Mouse (Mus musculus) retina, adult 2 months (tissue): ENCODE measurements around the gene 9930021J03Rik.

Source experiments
- DNase-seq: peaks from one replicate; pipeline ENCODE4 v3.0.0-alpha.2; 2012; ENCODE audit warnings: low read depth, low spot score

9930021J03Rik gene

DNA sequence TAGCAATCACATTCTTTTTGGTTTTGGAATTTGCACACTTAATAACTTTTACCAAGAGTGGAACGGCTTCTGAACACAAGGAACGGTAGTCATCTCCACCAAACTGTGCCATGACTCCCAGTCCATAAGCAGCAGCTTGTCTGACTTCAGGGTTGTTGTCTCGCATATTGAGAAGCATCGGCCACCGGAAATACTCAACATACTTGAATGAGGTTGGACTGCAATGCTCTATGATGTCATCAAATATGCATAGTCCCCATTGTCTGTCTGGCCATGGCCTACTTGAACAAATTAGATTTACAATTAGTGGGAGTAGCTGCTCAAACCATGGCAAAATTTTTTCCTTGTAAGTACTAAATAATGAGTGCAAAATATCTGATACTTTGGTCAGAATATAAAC is 4.2 kb upstream of the 9930021J03Rik start:
- no peak for DNase-seq

DNA sequence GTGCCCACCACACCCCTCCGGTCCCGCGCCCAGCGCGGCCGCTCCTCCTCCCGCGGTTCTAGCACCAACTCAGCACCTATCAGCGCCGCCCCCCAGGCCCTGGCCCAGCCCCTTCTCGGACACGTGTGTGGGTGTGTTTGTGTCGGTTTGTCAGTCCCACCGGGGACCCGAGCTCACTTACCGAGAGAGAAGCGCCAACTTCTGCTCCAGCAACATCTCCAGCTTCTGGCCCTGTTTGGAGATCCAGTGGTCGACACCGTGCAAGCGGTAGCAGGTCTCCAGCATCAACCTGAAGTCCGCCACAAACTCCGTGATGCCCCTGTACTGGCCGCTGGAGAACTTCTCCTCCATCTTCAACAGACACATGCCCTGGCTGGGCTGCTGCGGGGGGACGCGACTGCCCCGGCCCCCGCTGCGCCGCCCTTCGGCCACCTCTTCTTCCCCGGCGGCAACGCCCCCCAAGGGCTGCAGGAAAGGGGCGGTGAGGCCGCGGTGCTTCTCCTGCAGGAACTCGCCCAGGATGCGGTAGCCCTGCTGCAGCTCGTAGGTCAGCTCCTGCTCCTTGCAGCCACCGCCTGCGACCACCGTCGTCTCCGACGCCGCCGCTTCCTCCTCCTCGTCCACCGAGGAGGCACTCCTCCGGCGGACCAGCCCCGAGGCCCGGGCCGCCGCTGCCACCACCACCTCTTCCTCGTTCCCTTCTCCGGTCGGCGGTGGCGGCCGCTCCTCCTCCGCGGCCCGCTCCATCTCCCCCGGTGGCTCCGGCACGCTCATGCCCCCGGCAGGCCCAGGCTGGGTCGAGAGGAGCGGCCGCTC is 480 bp downstream of the 9930021J03Rik start:
- no peak for DNase-seq

DNA sequence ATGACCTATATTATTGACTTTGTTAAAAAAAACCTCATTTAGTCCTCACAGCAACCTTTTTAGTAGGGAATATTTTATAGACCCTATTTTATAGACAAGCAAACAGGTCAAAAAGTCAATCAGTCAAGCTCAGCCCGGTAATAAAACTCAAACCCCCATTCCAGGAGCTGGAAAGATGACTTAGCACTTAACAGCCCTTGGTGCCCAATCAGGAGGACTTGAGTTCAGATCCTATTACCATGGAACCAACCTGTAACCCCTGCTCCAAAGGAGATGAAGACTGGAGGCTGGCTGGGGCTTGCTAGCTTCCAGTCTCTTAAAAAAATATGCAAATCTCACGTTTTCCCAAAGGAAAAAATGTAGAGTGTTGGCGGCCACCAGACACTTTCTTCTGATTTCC is 1.8 kb downstream of the 9930021J03Rik start:
- no peak for DNase-seq

DNA sequence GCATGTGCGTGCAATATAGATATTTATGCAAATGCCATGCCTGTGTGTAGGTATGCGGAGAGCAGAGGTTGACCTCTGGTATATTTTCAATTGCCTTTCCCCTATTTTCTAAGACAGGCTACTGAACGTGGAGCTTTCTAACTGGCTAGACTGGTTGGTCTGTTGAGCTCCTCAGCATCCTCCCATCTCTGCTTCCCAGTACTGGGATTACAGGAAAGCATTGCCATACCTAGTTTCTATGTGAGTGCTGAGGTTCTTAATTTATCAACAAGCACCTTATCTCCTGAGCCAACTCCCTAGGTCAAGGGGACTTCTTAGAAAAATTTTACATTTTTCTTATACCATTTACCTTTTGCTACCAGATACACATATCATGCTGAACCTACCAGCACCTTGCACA is 8.4 kb downstream of the 9930021J03Rik start:
- no peak for DNase-seq

DNA sequence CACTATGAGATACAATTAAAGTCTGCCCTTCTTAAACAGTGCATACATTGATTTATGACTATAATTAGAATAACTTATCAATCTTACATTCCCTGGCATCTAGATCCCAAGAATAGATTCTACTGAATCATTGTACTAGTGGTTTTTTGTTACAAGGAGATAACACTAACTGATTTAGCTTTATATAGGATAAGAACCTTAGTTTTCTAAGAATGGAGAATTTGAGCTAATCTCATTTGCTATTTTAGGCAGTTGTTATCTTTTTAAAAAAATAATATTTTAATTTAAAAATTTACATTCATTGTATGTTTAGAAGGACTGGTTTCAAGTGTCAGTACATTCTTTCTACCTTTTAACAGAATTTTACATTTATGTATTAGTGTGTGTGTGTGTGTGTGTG is 17.8 kb downstream of the 9930021J03Rik start:
- no peak for DNase-seq

DNA sequence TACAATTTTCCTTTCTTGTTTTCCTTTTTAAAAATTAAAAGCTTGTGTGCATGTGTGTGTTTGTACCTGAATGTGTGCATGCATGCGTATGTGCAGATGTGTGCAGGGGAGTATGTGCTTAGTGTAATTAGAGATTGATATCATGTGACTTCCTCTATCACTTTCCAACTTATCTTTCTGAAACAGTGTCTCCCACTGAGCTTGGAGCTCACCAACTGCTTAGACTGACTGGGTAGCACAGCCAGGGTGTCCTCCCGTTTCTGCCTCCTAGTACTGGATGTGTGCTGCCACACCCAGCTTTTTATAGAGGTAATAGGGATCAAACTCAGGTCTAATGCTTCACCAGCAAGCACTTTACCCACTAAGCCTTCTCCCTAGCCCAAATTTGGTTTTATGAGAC is 22.9 kb downstream of the 9930021J03Rik start:
- no peak for DNase-seq

DNA sequence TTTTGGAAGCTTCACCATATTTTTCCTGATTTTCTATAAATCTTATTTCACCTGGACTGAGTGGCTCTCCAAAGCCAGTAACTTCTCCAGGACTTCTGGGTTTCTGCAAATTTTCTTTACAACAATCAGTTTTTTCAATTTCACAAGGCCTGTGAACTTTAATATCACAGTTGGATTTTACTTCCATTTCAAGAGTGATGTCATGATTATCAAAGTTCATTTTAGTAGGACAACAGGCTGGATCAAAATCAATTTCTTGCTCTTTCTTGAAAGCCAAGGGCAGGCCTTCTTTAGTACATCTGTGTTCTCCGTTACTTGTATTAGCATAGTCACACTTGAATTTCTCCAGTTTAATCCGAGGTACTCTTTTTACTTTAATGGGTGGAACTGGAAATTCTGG is 51.9 kb downstream of the 9930021J03Rik start:
- no peak for DNase-seq

DNA sequence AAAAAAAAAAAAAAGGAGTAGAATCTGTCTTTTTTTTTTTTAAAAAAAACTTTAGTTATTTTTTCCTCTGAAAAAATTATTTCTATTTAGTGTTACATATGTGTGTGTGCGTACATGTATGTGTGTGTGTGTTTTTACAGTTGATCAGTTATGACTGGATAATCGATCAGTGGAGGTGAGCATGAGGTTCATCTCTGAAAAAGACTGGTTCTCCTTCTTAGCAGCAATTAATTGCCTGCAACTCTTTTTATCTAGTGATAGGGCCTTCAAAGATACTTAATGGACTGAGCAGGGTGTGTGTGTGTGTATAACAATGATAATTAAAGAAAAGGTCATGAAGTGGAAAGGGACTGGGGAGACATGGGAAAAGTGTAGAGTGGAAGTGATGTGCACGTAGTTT is 54.8 kb downstream of the 9930021J03Rik start:
- no peak for DNase-seq

DNA sequence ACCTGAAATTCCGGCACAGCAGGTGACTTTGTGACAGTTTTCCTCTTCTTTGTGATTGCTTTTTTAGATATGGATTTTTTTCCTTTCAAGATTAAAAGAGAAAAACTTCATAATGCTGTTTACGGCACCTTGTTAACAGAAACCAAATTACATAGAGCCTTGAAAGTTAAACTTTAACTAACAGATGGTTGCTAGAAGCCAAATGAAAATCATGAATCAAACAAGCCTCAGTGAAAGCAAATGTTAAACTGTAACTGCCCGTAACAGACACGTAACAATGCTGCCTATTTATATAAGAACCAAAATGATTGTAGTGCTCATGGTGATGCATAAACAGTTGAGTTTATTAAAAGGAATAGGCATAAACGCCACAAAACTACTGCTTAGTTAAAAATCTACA is 62.3 kb downstream of the 9930021J03Rik start:
- no peak for DNase-seq

DNA sequence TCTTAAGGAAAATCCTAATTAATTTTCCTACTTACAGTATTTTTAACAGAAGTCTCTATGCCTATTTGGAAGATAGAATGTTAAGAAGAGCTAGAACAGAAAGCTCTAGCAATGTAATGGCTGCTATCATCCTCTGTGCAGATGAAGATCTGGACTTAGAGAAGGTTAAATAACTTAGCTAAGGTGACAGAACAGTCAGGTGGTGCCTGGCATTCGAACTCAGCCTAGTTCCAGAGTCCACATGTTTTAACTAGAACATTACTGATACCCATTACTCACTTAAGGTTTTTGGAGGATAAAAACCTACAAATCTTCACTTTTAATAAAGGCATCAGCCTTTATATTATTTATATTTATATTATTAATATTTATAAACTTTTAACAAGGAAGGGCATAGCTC is 65.1 kb downstream of the 9930021J03Rik start:
- no peak for DNase-seq

DNA sequence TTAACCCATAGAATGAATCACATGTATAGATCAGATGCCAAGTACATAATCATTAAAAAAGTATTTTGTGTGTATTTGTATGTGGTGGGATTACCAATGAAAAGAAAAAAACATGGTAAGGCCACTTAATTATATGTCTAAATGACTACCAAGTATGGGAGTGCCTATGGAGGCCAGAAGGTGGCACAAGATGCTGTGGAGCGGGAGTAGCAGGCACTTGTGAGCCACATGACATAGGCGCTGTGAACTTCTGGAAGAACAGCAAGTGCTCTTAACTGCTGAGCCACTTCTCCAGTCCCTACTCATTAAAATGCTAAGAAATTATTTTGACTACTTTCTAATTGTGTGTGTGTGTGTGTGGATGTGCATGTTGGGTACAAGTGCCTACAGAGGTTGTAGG is 66.2 kb downstream of the 9930021J03Rik start:
- DNase-seq, result no peak

DNA sequence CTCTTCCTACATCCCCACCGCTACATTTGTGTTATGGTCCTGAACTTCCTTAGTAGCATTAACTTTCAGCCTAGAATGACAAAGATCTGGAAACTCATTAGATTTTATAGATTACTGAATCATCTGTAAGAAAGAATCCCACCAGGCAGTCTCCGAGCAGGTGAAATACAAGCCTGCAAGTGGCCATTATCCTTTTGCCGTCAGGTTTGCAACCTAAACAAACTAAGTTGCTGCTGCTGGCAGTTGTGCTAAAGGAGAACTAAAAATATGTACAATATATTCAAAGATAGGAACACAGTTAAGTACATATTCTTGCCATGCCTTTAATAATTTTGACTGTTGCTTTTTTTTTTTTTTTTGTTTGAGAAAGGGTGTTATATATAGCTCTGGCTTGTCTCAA is 70.4 kb downstream of the 9930021J03Rik start:
- DNase-seq, result no peak

DNA sequence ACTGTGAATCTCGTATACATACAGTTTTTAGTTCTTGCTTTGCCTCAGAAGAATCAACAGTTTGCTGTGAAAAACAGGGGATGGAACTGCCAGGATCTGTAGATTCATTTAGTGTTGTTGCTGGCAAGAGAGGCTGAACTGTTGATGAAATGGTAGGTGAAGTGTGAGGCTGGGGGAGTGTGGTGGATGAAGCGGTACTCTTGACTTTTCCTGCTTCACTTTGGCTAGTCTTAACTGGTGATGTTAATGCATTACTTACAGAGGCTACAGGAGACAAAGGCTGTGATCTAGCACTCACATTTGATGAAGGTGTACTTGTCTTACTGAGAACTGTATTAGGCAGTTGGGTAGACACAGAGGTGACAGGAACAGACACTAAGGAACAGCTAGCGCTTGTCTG is 87.3 kb downstream of the 9930021J03Rik start:
- DNase-seq, result no peak

DNA sequence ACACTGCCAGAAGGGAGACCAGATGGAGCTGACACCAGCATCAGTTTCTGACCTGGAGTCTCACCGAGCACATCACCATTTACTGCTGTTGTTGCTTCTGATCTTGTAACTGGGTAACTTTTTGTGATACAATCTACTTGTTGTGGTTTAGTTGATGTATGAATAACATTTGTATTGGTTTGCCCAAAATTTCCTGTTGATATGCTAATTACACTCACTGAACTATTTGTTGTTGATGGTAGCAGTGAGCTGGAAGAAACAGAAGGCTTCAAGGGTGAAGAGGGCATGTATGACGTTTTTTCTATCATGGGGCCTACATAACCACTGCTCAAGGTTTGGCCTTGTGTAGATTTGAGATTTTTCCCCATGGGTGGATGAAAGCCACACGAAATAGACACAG is 87.9 kb downstream of the 9930021J03Rik start:
- DNase-seq, result no peak

DNA sequence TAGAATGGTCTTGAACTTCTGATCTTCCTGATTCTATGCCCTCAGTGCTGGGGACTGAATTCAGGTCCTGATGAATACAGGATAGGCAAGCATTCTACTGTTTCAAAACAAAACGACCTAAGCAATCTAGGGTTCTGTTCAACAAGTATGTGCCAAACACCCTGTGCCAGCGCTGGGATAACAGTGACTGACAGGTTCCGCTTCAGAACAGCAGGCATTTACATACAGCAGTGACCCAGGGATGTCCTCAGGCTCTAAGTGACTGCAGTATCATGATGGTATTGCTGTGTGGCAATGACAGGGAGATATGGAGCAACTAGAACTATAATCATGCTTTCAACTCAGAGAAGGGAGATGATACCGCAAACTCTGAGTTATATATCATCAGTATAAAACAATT is 92.3 kb downstream of the 9930021J03Rik start:
- DNase-seq, result no peak

DNA sequence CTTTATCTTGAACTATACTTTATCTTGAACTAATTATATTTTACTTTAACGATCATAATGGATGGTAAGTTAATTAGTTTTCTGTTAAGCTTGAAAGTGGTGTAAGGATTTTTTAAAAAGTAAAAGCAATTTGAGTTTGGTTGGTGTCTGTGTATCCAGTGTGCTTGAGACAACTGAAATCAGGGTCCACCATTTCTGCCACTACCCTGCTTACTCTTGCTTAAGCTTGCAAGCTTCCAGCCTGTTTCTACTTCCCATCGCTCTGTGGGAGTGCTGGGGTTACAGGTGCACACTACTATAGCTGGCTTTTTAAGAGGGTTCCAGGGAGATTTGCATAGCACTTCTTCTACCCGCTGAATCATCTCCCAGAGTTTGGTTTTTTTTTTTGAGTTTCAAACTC is 96.3 kb downstream of the 9930021J03Rik start:
- DNase-seq, result no peak

DNA sequence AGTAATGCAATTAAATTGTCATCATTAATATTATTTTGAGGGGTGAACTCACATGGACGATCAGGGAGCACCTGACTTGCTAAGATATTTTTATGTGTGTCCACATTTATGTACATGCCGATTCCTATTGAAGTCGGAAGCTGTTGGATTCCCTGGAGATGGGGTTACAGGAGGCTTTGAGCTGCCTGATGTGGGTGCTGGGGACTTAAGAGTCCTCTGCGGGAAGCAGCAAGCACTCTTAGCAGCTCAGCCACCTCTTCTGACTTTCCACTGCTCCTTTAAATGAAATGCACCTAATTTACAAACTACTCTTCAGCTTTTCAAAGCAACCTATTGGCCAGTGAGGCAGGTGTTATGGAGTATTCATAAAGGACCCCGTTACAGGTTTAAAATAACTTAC is 97.3 kb downstream of the 9930021J03Rik start:
- no peak for DNase-seq

DNA sequence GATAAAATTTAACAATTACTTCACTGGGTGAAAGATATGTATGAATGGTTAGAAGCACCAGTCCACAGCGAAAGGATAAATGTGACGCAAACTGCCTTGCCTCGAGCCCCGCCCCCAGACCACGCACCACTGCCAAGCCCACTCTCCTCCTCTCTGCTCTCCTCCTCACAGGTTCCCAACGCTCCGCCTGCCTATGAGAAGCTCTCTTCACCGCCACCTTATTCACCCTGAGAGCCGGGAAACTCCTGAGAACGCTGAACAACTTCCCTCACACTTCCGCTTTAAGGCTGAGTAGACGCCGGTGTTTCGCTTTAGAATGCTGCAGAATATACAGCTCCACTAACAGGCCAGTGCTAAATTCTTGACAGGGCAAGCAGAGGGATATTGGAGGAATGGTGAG is 97.8 kb downstream of the 9930021J03Rik start:
- no peak for DNase-seq

DNA sequence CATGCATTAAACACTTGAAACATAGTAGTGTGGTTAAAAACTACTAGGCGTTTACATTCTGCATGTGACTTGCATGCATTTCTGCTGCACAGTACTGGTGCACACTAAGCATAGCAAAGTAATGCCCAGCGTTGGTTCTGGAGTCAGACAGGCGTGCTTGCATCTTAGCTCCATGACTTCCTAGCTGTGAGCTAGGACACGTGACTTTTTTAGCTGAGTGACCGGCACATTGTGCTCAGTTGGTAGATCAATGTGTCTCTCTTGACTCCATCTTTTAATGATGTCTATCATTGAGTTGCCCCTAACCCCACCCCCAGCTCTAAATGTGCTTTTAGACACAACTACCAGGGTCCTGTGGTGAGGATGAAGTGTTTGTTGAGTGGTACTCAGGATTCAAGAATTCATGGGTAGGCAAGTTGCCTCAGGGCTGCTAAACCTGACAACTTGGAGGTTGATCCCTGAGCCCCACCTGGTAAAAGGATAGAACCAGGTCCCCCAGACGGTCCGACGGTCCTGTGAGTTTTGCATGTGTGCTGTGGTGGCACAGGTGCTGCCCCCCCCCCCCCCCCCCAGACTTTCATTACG is 98.4 kb downstream of the 9930021J03Rik start:
- no peak for DNase-seq

DNA sequence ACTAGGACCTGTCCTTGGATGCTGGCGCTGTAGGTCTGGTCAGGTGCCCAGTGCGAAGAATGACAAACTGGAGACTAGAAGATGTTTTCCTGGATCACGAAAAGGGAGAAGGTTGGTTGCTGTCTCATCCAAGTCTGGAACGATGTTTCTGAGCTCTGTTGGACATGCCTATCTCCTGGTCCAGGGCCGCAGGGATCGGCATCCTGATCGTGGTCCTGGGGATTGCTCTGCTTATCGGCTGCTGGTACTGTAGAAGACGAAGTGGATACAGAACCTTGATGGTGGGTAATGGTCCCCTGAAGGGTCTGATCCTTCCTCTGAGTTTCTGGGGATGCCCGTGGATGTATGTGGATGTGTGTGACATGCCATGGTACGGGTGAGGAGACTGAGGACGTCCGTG is 101.4 kb downstream of the 9930021J03Rik start:
- no peak for DNase-seq

DNA sequence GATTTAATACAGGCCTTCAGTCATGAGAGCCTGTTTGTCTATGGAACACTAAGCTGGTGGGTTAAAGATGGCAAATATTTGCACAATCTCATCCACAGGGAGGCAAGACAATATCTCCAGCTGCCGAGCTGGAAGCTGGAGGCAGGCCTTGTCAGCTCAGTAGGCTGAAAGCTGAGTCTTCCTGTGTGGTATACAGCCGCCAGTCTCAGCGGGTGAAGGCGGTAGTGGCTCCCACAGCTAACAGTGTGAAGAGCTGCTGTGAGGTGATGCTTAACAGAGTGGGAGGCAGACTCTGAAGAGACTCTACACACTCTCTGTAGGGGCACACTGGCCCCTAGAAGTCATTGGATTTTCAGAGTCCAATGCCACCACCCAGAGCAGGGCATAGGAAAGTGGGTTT is 104.1 kb downstream of the 9930021J03Rik start:
- DNase-seq, result no peak

DNA sequence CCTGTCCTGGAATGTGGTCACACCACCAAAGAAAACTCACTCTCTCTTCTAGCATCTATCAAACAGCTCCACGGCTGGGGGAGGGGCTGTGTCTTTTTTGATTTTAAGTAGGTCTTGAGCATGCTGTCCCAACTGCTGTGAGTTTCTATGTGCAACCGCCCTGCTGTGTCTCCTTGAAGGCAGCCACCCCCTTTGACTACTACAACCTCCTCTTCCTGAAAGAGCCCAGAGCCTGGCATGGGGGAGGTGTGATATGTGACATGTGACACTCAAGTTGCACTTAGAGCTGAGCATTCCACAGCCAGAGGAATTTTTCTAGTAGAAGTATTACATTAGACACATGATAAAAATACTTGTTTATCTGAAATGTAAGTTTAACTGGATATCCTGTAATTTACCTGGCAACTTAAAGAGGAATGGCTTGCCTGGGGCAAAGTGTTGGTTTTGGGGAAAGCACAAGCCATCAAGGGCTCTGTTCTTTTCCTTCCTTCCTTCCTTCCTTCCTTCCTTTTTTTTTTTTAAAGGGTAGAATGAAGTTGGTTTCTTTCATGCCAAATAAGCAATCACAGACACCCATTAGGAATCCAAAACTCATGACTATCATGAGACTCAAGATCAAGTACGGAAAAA is 108.4 kb downstream of the 9930021J03Rik start, which contains the start of gene Mlana:
Mlana (plus strand) TSS at position 580 of the 630 bp plus-strand sequence.
- DNase-seq, result no peak

DNA sequence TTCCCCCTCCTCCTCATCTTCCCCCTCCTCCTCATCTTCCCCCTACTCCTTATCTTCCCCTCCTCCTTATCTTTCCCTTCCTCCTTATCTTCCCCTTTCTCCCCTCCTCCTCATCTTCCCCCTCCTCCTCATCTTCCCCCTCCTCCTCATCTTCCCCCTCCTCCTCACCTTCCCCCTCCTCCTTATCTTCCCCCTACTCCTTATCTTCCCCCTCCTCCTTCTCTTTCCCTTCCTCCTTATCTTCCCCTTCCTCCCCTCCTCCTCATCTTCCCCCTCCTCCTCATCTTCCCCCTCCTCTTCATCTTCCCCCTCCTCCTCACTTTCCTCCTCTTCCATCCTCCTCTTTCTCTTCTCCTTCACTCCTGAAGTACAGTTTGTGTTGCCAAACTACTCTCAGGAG is 108.9 kb downstream of the 9930021J03Rik start:
- no peak for DNase-seq
